Mouse (Mus musculus) MEL (cell line): Measurements from ENCODE around the gene Hlf.

Experiments used
- BHLHE40 ChIP-seq: IDR thresholded peaks from 2 replicates; pipeline ENCODE4 v1.6.1; 2012; ENCODE audit warnings: low read depth, mild to moderate bottlenecking, inconsistent platforms, low read length, improper control_type of control experiment, borderline replicate concordance
- CTCF ChIP-seq, 3 experiments: IDR thresholded peaks in 2 of 3; conservative IDR thresholded peaks in 1 of 3; 2 replicates each; pipeline ENCODE4 v1.5.1; 2011 to 2012; ENCODE audit warnings: low read length in 3 of 3, low read depth in 2 of 3, mild to moderate bottlenecking in 2 of 3, improper control_type of control experiment in 1 of 3, inconsistent platforms in 1 of 3, mixed read lengths in 1 of 3, moderate library complexity in 1 of 3; ENCODE audit not compliant: control insufficient read depth in 1 of 3, insufficient read depth in 1 of 3, poor library complexity in 1 of 3, severe bottlenecking in 1 of 3
- MAFK ChIP-seq: IDR thresholded peaks from 2 replicates; pipeline ENCODE4 v1.6.1; 2011; ENCODE audit warnings: low read depth, mild to moderate bottlenecking, low read length, improper control_type of control experiment, borderline replicate concordance
- POLR2A ChIP-seq, 2 experiments: IDR thresholded peaks; 2 replicates each; pipeline ENCODE4 v1.6.1; 2011 to 2012; ENCODE audit warnings: low read length in 2 of 2, mild to moderate bottlenecking in 2 of 2, control low read depth in 1 of 2, improper control_type of control experiment in 1 of 2, low read depth in 1 of 2, moderate library complexity in 1 of 2; ENCODE audit not compliant: control insufficient read depth in 1 of 2, insufficient read depth in 1 of 2, poor library complexity in 1 of 2
- POLR2AphosphoS2 ChIP-seq: IDR thresholded peaks from 2 replicates; pipeline ENCODE4 v1.6.1; 2011; ENCODE audit warnings: low read length, improper control_type of control experiment
- POLR2AphosphoS5 ChIP-seq: IDR thresholded peaks from 2 replicates; pipeline ENCODE4 v1.6.1; 2012; ENCODE audit warnings: low read depth, borderline replicate concordance, mild to moderate bottlenecking, inconsistent platforms, low read length, moderate library complexity, mixed read lengths
- SIN3A ChIP-seq: IDR thresholded peaks from 2 replicates; pipeline ENCODE4 v1.6.1; 2012; ENCODE audit warnings: low read length, improper control_type of control experiment, inconsistent platforms
- TCF12 ChIP-seq: IDR thresholded peaks from 2 replicates; pipeline ENCODE4 v1.6.1; 2014; ENCODE audit warnings: low read depth, mild to moderate bottlenecking, inconsistent platforms, low read length, improper control_type of control experiment, moderate library complexity
- USF2 ChIP-seq, 2 experiments: IDR thresholded peaks; 2 replicates each; pipeline ENCODE4 v1.6.1; 2011 to 2012; ENCODE audit warnings: improper control_type of control experiment in 2 of 2, low read length in 2 of 2, borderline replicate concordance in 1 of 2, inconsistent platforms in 1 of 2, low read depth in 1 of 2, mild to moderate bottlenecking in 1 of 2; ENCODE audit not compliant: insufficient read depth in 1 of 2

DNA sequence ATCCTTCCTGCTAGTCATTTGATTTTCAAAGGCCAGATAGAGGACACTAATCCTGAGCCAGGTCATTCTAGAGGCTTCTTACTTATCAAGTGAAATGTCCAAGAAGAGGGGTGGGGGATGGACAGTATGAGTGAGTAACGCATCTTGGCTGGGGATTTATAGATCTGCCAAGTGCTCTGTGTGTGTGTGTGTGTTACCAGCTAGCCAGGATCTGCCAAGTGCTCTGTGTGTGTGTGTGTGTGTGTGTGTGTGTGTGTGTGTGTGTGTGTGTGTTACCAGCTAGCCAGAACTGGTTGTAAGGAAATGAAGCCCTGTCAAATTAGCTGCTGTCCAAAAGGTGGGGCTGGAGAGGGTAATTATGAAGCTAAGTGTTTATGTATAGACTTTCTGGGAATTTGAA, 55.9 kb downstream of the Hlf start:
- TF ChIP-seq POLR2AphosphoS5 (no peak), CTCF (IDR thresholded peaks at IDR 0.05 in 2 of 3, conservative IDR thresholded peaks at IDR 0.05 in 1 of 3; ENCODE audit: control insufficient read depth in 1 of 3, insufficient read depth in 1 of 3, low read depth in 2 of 3, low read length in 3 of 3, poor library complexity in 1 of 3, severe bottlenecking in 1 of 3) (no peak), TCF12 (no peak), POLR2A (IDR thresholded peaks at IDR 0.05; ENCODE audit: control insufficient read depth in 1 of 2, insufficient read depth in 1 of 2, low read depth in 1 of 2, low read length in 2 of 2, poor library complexity in 1 of 2) (no peak), USF2 (IDR thresholded peaks at IDR 0.05; ENCODE audit: borderline replicate concordance in 1 of 2, insufficient read depth in 1 of 2, low read depth in 1 of 2, low read length in 2 of 2) (no peak), BHLHE40 (no peak), MAFK (no peak), SIN3A (no peak), POLR2AphosphoS2 (no peak)
